Mouse (Mus musculus) embryonic fibroblast, embryonic 13.5 days (primary cell): ENCODE measurements around the gene 1110059E24Rik. TPM values are rescaled to one million over a fixed set of nuclear protein-coding genes. Genes with fewer than 3 reads are reported as not detected.

Source experiments
- H3K27ac ChIP-seq: 2 replicates; pipeline ENCODE4 v1.5.1; 2012; ENCODE audit warnings: low read length, control low read depth, inconsistent platforms; ENCODE audit not compliant: insufficient read depth
- H3K4me1 ChIP-seq: 2 replicates; pipeline ENCODE4 v1.6.1; 2011; ENCODE audit warnings: low read length; ENCODE audit not compliant: control insufficient read depth, insufficient read depth
- H3K4me3 ChIP-seq: 2 replicates; pipeline ENCODE4 v1.5.1; 2011; ENCODE audit warnings: mild to moderate bottlenecking, control low read depth, low read length; ENCODE audit not compliant: insufficient read depth
- CTCF ChIP-seq: IDR thresholded peaks from 2 replicates; pipeline ENCODE4 v1.5.1; 2011; ENCODE audit warnings: mild to moderate bottlenecking, control low read depth, low read length, moderate library complexity, borderline replicate concordance; ENCODE audit not compliant: insufficient read depth
- POLR2A ChIP-seq: IDR thresholded peaks from 2 replicates; pipeline ENCODE4 v1.6.1; 2011; ENCODE audit warnings: low read depth, mild to moderate bottlenecking, control low read depth, low read length, moderate library complexity
- polyA plus RNA-seq: library from polyadenylated mRNA; stranded (reverse); fragments of >200 nt; gene quantifications from 2 replicates; pipeline ENCODE4 v1.2.4, GENCODE M21; 2011; ENCODE audit warnings: low read depth; ENCODE audit not compliant: missing spikeins, insufficient read length

Gene 1110059E24Rik
- polyA plus RNA-seq, 1 experiment, result 38.7 TPM

GRCm38 (mm10) chr19:21626271-21626988, 26.3 kb downstream of the 1110059E24Rik start:
- Histone ChIP-seq H3K27ac (no peak overlapping the region), H3K4me3 (no peak overlapping the region), H3K4me1 (no peaks in the 10 kb centered on the region)
- no peak for TF ChIP-seq CTCF
- no peak for TF ChIP-seq POLR2A

GRCm38 (mm10) chr19:21624148-21624535, 28.6 kb downstream of the 1110059E24Rik start:
- H3K4me1 ChIP-seq, result no peaks in the 10 kb centered on the region
- no peak overlapping the region for H3K4me3 ChIP-seq
- TF ChIP-seq POLR2A, result no peak
- no peak for TF ChIP-seq CTCF
- no peak overlapping the region for H3K27ac ChIP-seq

GRCm38 (mm10) chr19:21623410-21624147, 29.2 kb downstream of the 1110059E24Rik start:
- H3K4me1 ChIP-seq, result no peaks in the 10 kb centered on the region
- TF ChIP-seq CTCF, result no peak
- TF ChIP-seq POLR2A, result no peak
- H3K27ac ChIP-seq, result no peak overlapping the region
- H3K4me3 ChIP-seq, result no peak overlapping the region

GRCm38 (mm10) chr19:21615801-21616200, 37.0 kb downstream of the 1110059E24Rik start:
- H3K4me1 ChIP-seq, result no peaks in the 10 kb centered on the region
- no peak overlapping the region for H3K27ac ChIP-seq
- no peak overlapping the region for H3K4me3 ChIP-seq
- no peak for TF ChIP-seq POLR2A
- no peak for TF ChIP-seq CTCF

- TF ChIP-seq CTCF, result no peak
- TF ChIP-seq POLR2A, result no peak
- H3K4me3 ChIP-seq, result no peak overlapping the region
Observed at GRCm38 (mm10) chr19:21611725-21612575, 40.8 kb downstream of the 1110059E24Rik start.

GRCm38 (mm10) chr19:21611297-21611696, 41.5 kb downstream of the 1110059E24Rik start:
- TF ChIP-seq CTCF (no peak), POLR2A (no peak)
- Histone ChIP-seq H3K27ac (no peak overlapping the region), H3K4me3 (no peak overlapping the region), H3K4me1 (no peaks in the 10 kb centered on the region)

More at GRCm38 (mm10) chr19:21611725-21612575, 40.8 kb downstream of the 1110059E24Rik start:
- no peak overlapping the region for H3K27ac ChIP-seq
- H3K4me1 ChIP-seq, result no peaks in the 10 kb centered on the region

- Histone ChIP-seq H3K4me3 (no peak overlapping the region), H3K27ac (no peak overlapping the region), H3K4me1 (no peaks in the 10 kb centered on the region)
- TF ChIP-seq POLR2A (no peak), CTCF (no peak)
Observed at GRCm38 (mm10) chr19:21610240-21610639, 42.5 kb downstream of the 1110059E24Rik start.

GRCm38 (mm10) chr19:21605294-21605693, 47.5 kb downstream of the 1110059E24Rik start:
- TF ChIP-seq CTCF, result no peak
- no peak for TF ChIP-seq POLR2A
- H3K4me3 ChIP-seq, result no peak overlapping the region
- no peak overlapping the region for H3K27ac ChIP-seq
- H3K4me1 ChIP-seq, result no peaks in the 10 kb centered on the region

- TF ChIP-seq CTCF, result no peak
- TF ChIP-seq POLR2A, result no peak
Observed at GRCm38 (mm10) chr19:21603836-21604235, 48.9 kb downstream of the 1110059E24Rik start.

More at GRCm38 (mm10) chr19:21603836-21604235, 48.9 kb downstream of the 1110059E24Rik start:
- no peak overlapping the region for H3K4me3 ChIP-seq
- H3K27ac ChIP-seq, result no peak overlapping the region
- no peaks in the 10 kb centered on the region for H3K4me1 ChIP-seq
